Mouse (Mus musculus): ENCODE data around the gene Mitf.

GRCm38 (mm10) chr6:97821811-97822210 lies 15.0 kb downstream of the Mitf start:
- no peak for TF ChIP-seq FLI1 (IDR thresholded peaks at IDR 0.05; ENCODE audit: low read length)
- TF ChIP-seq GATA1 (IDR thresholded peaks at IDR 0.05; ENCODE audit: borderline replicate concordance, low read length), result no peak

Data from megakaryocyte, embryonic 14.5 days (primary cell).